Mouse (Mus musculus): ENCODE data around the gene Ctbp2.

DNA sequence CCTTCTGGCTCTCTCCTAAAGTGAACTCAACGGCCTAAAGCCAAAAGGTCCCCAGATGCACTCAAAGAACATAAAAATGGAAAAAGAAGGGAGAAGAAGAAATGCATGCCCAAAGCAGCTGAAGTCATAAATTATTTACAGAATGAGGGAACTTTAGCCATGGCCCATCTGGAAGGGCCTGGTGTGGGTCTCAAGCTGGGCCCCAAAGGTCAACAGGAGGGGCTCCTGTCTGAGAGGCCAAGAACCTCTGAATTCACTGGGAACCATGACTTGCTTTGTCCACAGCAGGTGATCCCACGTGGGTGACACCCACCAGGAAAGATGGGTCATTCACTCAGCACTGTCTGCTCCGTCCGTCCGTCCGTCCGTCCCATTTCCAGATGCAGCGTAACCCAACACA is 67.2 kb downstream of the Ctbp2 start:
- TF ChIP-seq CTCF (IDR thresholded peaks at IDR 0.05; ENCODE audit: low read depth, low read length) (no peak), GATA1 (IDR thresholded peaks at IDR 0.05; ENCODE audit: borderline replicate concordance, low read length) (no peak)

Measured in G1E (cell line).